Mouse (Mus musculus): Measurements from ENCODE around the gene Tec.
A peak's percentile ranks its signal among the peaks of the same experiment; 100 is the strongest.
"Not testable (repeated sequence)": the region's sequence is repeated elsewhere in the genome, so short reads cannot be mapped to it uniquely, and the experiment has no call there.

Gene Tec

DNA sequence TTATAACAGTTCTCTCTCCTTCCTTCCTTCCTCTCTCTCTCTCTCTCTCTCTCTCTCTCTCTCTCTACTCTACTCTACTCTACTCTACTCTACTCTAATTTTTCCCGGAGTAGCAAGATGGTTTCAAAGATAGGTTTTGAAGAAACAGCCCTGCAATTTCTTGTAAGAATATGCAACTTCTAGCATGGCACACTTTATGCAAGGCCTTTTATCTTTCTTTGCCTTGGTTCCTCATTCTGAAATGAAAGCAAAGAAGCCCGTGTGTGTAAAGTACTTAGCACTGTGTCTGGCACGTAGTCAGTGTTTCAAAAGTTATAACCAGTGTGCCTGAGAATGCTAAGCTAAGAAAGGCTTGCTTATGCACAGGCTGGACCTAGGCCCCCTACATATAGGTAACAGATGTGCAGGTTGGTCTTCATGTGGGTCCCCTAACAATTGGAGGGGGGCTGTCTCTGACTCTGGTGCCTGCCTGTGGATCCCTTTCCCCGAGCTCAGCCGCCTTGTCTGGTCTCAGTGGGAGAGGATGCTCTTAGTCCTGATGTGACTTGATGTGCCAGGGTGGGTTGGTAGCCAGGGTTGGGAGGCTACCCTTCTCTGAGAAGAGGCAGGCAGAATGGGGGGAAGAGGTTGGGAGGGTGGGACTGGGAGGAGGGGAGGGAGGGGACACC lies 49.6 kb downstream of the Tec start:
- DNase-seq, result no peak

DNA sequence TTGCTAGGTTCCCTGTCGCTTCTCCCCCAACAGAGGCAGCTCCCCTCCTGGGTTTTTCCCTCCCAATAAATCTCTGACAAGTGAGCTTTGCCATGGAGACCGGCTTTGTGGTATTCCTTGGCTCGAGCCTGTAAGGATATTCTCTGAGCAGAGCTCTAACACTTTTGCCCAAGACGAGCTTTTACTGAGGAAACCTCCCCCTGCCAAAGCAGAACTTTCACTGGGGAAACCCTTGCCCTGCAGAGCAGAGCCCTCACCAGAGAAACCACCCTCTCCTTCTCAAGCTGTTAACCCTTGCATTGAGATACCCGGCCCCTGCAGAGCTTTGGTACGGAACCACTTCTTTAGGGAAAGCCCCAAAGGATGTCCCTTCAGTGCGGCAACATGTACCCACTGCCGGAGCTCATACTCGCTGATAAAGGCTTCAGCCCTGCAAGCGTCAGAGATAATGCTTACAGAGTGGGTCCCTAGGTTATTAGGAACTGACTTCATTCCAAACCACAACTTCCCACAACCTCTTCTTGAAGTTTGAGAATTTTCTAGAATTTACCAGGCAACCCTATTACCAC lies 50.7 kb downstream of the Tec start:
- DNase-seq, result no peak

DNA sequence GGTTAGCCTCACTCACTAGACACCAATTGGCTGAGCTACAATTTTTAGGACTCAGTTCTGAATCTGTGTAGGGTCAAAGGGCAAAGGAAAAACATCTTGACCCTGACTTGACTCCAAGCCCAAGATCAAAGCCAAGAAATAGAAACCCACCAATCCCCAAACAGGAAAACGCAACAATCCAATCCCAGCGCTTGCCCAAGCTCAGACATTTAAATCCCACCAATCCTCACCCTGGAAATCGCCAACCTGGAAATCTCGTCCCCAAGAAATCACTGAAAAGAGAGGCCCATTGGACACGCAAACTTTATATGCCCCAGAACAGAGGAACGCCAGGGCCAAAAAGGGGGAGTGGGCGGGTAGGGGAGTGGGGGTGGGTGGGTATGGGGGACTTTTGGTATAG lies 51.3 kb downstream of the Tec start:
- DNase-seq, result not testable (repeated sequence)

DNA sequence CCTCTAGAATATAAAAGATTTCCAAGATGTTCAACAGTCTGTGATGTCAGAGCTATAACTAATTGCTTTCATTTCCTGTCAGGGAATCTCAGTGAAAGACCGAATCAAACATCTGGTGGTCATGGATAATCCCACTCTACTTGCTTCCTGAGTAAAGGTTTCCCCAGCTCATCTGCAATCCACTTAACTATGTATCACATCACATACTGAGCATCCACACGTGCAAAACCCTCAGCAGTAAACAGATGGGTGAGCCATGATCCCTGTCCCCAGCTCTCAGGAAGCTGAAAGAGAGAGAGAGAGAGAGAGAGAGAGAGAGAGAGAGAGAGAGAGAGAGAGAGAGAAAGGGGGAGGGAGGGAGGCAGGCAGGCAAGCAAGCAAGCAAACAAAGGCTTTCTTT lies 51.8 kb downstream of the Tec start:
- no peak for DNase-seq

DNA sequence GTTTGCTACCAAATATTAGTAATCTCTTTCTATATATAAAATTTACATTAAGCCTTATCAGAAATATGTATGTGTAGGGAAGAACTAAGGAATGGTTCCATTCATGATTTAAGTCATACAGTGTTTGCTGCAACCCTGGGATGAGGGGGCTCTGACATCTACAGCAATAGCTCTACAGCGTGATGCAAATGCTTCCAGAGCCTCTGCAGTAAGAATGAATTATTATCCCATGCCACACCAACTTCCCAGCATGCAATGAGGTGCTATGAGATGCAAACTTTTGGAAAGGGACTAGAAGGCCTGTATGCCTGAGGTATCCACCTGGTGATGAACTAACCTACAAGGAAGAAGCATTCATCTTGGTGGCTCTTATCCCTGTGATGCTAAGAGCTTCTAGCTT lies 52.2 kb downstream of the Tec start:
- DNase-seq, result no peak

DNA sequence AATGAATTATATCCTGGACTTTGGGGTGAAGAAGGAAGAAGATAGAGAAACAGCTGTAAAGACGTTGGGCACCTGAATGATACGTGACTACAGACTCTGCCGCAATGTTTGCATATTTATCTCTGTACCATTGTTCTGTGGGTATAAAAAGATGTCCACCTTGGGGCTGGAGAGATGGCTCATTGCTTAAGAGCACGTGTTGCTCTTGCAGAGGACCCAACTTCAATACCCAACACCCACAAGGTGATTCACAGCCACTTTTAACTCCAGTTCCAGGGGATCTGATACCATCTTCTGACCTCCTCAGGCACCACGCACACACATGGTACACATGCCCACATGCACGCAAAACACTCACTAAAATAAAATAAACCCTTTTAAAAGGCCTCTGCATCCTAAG lies 52.9 kb downstream of the Tec start:
- no peak for DNase-seq

DNA sequence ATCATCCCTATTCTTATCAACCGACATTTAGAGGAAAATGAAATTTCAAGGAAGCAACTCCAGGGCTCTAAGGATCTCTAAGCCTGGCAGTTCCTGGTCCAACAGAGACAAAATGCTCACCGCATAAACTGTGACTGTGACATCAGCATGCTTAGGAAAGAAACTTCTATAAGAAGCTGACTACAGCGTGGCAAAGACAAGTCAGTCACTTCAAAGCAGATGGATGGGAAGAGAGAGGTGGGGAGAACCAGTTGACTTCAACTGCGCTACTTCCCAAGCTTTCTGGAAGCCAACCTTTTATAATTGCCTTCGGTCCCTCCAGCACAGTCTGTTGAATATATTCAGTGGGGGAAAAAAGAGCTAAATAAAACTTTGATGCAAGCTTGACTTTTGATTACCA lies 54.2 kb downstream of the Tec start:
- DNase-seq, result no peak

DNA sequence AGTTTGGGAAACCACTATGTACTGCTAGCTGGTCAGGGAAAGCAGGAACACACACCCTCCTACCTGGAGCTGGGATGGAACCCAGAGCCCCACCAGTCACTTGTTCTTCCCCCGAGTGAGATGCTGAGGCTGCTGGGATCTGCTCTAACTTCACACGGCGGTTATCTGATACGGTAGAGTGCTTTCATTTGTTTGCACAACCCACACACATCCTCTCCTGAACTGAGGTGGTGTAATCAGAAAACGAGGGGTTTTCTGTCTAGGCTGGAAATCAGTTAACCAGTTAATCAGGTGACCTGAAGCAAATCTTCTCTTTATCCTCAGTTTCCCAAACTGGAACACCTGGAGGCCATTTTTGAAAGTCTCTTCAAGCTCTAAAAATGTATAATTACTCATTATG lies 55.4 kb downstream of the Tec start:
- DNase-seq, result no peak

DNA sequence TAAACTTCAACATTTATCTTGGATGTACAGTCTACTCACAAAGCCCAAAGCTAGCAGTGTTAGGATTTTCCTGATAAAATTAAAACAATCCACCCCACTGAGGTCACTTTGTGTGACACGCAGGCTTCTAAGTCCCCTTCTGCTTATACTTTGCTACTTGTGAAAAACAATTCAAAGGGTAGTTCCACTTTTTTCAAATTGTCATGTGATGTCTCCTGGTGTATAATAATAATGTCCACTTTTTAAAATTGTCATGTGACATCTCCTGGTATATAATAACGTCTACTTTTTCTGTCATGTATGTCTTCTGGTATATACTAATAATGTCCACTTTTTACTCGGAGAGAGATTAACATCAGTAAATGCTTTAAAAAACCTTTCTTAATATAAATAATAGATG lies 56.0 kb downstream of the Tec start:
- no peak for DNase-seq

DNA sequence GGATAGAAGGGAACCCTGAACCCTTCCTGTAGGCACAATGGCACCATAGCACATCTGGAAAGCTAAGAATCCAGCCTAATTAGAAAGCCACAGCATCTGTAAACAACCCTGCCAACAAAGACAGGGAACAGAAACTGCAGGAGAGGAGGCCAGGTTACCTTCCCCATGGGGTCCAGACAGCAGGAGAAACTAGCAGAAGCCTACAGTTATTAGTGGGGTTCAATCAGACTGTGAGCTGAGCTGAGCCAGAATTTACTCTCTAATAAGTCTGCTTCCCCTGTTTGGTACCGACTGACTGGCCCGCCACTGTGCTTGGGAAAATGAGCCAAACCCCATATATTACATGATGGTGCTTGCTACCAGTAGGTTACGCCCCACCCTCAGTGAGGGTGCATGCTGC lies 56.9 kb downstream of the Tec start:
- DNase-seq, result no peak

DNA sequence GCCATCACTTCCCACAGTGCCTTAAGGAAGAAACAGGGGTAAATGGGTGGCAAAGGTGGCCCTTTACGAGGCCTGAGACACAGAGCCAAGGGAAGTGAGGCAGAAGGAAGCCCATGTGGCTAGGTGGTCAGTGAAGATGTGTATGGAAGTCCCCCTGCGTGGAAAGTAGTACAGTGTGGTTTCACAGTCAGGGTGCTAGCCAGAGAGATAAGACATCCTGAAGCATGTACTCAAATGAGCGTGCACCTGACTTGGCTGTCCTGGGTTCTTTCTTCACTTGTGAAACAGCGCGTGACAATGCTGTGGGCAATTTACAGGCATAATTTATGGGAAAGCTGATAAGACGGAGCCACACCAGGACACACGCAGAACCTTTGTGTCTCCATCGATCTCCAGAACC lies 57.3 kb downstream of the Tec start:
- no peak for DNase-seq

DNA sequence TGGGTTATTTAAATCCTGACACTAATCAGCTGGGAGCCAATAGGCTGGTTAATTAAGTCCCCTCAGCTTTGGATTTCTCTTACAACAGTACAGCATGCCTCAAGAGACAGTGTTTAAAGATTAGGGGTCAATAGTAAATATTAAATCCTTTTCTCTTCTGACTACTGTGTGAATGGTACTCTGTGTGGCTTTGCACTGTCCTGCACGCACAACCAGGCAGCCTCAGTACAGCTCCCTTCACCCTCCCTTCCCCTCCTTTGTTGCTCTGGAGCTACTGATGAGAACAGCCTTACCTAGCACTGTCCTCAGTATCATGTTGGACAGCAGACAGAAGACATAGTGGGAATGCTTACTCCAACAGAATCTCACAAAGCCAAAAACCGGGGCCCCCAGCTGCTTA lies 58.8 kb downstream of the Tec start:
- DNase-seq, result no peak

DNA sequence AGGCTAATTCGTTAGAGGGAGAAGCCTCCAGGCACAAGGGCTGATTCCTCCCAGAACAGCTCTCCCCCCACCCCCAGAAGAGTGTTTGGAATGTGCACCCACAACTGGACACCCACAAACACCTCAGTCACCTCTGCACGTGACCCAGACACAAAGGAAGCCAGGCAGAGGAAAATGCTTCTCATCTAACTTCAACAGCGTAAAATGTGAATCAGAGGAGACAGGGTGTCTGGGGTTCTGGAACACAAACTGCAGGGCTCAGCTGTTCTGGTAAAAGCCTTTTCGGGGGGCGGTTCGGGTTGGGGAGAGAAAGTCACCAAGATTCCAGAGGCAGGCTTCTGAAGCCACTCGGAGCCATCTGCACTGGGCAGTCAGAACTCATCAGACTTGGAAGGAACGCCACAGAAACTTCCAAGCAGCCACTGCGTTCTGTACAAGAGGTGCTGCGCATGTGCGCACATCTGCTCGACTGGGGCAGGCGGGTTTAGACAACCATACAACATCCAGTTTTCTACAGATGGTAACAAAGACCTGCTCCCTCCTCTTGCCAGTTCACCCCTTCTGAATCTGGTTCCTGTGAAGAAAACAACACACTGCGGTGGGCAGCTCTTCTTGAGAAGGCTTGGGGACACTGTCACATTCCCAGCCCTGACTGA lies 59.7 kb downstream of the Tec start:
- no peak for DNase-seq

DNA sequence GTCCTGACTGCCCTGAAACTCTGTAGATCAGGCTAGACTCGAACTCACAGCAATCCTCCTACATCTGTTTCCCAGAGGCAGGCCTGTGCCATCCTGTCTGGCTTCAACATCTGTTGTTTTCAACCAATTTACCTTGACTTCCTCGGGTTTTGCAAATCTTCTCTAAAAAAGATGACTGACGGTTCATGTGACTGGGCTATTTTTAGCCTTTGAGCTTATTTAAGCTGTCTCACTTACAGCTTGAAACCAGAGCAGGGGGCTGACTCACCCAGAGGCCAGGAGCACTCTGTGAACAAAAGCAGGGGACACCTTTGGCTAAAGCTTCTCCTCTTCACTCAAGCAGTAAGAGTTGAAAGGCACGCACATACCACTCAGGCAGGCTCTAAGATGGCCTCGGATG lies 65.4 kb downstream of the Tec start:
- no peak for DNase-seq

DNA sequence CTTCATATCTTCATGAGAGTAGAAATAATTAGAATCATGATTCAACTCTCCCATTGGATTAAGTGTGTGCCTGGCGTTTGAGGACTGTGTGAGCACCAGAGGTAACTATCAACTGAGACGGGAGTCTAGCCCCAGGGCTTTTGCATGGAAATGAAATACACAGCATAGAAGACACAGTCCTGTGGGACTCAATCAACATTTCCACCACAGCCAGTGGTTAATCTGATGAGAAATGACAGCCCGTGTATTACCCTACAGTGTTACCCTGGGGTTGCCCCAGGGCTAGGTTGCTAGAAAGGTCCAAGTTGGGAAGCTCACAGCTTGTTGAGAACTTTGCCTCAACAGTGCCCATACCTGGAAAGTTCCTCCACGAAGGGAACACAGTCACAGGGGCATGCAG lies 69.7 kb downstream of the Tec start:
- DNase-seq, result no peak

DNA sequence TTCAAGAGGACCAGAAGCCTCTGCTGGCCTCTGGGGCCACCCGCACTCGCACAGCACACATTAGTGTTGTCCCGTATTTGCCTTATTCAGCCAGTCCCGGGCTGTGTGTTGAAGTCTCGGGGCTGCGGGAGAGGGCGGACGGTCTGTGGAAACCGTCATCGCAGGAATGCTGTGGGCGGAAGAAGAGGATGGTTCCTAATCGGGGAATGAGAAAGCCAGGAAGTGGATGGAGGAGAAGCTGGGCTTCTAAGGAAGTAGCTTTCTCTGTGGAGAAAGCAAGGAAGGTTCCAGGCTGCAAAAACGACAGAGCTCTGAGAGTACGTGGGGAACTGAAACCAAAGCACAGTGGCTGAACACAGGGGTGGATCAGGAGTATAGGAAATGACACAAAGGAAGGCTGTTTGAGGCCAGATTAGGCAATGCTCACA lies 72.1 kb downstream of the Tec start:
- DNase-seq, result no peak

DNA sequence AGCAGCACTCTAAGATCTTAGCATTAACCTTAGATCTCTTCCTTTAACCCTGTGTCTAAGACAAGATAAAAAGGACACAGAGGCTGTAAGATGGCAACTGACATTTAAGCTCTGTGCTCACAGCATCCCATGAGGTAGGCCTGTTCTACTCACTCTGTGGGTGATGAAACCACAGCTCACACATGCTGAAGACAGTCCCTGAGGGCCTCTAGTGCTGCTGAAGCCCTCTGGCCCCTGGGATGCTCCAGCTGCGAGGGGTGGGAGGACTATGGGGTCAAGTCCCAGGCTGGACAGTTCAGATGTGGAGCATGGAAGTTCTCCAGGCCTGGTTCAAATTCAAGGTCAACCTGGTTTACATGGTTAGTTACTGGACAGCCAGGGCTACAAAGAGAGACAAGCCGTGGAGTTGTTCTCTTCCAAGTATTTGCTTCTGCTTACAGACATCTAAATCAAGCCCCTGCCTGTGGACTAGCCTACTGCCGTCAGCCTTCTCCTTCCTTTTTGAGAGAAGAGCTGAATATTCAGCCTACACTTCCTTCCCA lies 74.9 kb downstream of the Tec start:
- peak in 1 of 2 experiments; percentile 23 for DNase-seq

DNA sequence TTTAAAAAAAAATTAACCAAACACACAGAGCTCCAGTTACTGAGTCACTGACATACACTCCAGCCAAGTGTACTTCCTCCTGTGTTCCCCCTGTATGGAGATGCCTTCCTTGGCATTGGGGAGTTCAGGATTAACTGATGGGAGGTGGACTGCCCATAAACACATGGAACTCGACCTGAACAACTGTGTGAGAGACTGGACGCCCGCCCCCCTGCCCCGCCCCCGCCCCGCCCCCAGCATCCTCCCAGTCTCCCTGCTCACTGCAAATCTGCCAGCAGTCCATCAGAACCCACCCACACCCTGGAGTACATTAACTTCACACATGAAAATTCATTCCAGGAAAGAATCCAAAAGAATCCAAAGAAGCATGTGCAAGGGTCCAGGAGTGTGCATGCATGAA lies 76.5 kb downstream of the Tec start:
- no peak for DNase-seq

DNA sequence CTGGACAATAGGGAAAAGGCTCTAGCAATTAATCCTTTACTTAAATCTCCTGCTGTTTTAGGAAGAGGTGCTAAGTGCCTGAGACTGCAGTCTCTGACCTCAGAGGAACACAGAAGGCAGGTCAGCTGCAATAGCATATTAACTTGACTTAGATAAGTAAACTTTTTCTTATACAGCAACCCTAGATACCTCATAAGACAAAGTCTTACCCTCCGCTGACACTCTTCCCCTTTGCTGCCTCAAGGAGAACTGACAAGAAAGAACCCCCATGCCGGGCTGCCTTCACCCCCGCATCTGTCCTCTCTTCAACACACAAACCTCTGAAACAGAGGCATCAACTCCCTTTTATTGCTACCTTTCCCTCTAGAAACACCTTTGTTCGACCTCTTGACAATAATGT lies 76.9 kb downstream of the Tec start:
- DNase-seq, result no peak

DNA sequence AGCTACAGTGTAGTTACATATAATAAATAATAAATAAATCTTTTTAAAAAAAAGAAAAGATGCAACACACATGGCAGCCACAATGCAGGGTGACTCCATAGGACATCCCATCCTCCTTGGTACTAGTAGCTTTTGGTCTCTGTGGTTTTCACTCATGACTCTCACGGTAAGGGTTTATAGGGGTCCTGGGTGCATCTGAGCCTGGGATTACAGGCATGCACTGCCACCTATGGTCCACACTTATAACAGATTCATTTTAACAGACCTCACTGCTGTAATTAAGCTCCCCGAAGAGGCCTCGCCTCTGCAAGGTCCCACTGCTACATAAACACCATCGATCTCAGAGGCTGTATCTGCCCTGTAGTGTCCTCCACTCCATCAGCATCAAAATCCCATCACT lies 82.8 kb downstream of the Tec start:
- DNase-seq, result no peak

DNA sequence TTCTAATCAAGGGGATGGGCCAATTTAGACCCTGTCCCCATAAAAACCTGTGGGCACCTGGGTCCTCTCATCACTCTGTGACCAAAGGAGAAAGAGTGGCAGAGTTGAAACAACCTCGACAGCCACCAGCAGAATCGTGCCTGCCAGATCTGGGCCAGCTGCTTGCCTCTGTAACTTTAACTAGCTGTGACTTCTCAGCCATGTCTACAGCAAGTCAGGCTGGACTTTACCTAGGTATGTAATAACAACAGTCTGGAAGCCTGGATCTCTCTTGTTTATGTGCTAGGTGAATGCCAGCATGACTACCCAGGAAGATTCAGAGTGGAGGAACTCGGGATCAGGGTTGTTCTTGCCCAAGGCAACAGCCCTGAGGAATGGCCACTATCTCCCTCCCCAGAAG lies 83.6 kb downstream of the Tec start:
- DNase-seq, result no peak

DNA sequence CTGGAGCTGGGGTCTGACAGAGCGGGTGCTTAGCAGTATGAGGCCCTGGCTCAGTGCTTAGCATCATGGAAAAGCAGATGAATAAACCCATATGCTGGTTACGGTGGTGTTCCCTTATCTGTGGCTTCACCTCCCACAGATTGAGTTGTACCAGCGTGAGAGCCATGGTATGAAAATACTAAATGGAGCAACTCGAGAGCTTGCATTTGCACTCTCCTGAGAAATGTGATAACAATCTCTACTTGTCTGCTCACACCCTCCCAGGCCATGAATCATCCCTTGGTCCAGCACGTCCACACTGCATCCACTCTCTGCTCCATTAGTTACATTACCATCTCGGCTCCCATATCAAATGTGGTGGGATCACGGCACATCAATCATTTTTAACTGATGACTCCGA lies 84.3 kb downstream of the Tec start:
- DNase-seq, result no peak

DNA sequence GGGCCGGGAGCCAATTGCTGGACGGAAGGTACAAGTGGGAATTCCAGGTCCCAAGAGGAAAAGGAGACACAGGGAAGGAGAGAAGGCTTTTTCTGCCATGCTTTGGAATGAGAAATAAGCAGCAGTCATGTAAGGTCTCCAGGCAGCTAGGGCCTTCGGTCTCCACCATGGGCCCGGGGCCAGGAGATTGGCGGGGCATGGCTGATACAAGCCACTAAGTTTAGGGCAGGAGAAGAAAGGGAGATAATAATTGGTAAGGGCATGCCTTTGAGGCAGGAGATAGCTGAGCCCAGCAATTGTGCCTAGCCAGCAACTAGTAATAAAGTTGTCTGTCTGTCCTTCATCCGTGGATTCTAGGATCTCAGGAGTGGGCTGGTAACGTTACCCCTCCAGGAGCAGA lies 85.2 kb downstream of the Tec start:
- DNase-seq, result no peak

DNA sequence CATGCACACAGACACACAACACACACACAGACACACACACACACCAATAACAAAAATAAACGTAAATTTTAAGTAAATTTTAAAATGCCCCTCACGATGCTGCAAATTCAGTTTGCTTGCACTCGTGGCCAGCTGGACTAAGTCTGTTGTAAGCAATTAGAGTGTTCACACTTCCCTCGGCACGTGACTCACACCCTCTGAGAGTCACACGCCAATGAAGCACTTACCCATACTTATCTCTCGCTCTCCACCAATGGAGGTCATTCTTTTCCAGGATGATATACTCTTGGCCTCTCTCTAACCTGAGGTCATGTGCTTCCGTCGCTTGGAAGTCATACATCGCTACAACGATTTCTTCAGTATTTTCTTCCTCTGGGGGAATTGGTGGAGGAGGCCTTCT lies 86.5 kb downstream of the Tec start:
- DNase-seq, result no peak

DNA sequence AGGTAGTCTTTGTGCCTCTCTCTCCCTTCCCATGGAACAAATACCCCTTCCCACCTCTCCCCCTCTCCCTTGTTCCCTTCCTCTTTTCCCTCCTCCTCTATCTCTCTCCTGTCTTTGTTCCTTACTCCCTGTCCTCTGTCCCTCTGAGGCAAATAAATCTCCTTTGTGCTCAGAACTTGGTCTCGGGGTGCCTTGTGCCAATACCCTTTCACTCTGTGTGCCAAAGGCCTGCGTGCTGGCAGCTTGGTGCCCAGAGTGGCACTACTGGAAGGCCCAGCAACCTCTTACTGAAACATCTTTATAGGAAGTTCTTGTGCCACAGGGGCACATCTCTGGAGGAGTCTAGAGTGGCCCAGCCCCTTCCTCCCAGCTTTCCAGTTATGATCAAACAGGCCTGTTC lies 91.7 kb downstream of the Tec start:
- DNase-seq, result no peak
